25 mouse cellular contexts compared by ENCODE assay signal in genomic region chr1:62518621-62519213, GRCm38 (mm10).
DNase-seq lines count a peak whose midpoint lies in the region; ATAC-seq and TF ChIP-seq lines count a peak whose summit lies in the region.
"Had no signal": no experiment of that assay in that cellular context is flagged by ENCODE, and none has a peak within 500 bp of the region (broad histone marks: within the 10 kb centered on the region; RNA-seq: fewer than 3 reads in every experiment).

No protein-coding gene starts in this region.

- H3K4me2 ChIP-seq in hindbrain, embryonic 16.5 days (ENCODE audit: low read length): no peak overlapping the region
- H3K4me2 ChIP-seq in midbrain, embryonic 16.5 days (ENCODE audit: low read length): no peak overlapping the region
- H3K4me2 ChIP-seq in midbrain, postnatal 0 days (ENCODE audit: low read depth, low read length, poor library complexity, severe bottlenecking): no peak overlapping the region
- no peak overlapping the region for H3K4me2 ChIP-seq in forebrain, embryonic 16.5 days (ENCODE audit: low read length)
- H3K4me2 ChIP-seq: heart, embryonic 12.5 days; limb, embryonic 15.5 days; liver, embryonic 13.5 days; stomach, embryonic 15.5 days had no signal

- H3K36me3 ChIP-seq in hindbrain, embryonic 10.5 days: no peaks in the 10 kb centered on the region
- no peaks in the 10 kb centered on the region for H3K36me3 ChIP-seq in hindbrain, embryonic 16.5 days (ENCODE audit: control insufficient read depth, insufficient read depth, low read length)
- H3K36me3 ChIP-seq in midbrain, embryonic 16.5 days (ENCODE audit: control insufficient read depth, insufficient read depth, low read length): no peaks in the 10 kb centered on the region
- H3K36me3 ChIP-seq in midbrain, postnatal 0 days (ENCODE audit: insufficient read depth, low read length): no peaks in the 10 kb centered on the region
- no peaks in the 10 kb centered on the region for H3K36me3 ChIP-seq in forebrain, embryonic 16.5 days (ENCODE audit: control insufficient read depth, insufficient read depth)
- H3K36me3 ChIP-seq: heart, embryonic 12.5 days; limb, embryonic 10.5 days; limb, embryonic 15.5 days; liver, embryonic 13.5 days; stomach, embryonic 15.5 days had no signal

- no peaks in the 10 kb centered on the region for H3K9me3 ChIP-seq in hindbrain, embryonic 10.5 days
- H3K9me3 ChIP-seq in hindbrain, embryonic 16.5 days (ENCODE audit: control insufficient read depth, low read length): no peaks in the 10 kb centered on the region
- H3K9me3 ChIP-seq in midbrain, embryonic 16.5 days (replicated peaks; ENCODE audit: control insufficient read depth, low read length, poor library complexity, severe bottlenecking): no peaks in the 10 kb centered on the region
- no peaks in the 10 kb centered on the region for H3K9me3 ChIP-seq in midbrain, postnatal 0 days (ENCODE audit: low read length)
- no peaks in the 10 kb centered on the region for H3K9me3 ChIP-seq in forebrain, embryonic 16.5 days (ENCODE audit: control insufficient read depth, low read length)
- H3K9me3 ChIP-seq: heart, embryonic 12.5 days; limb, embryonic 10.5 days; limb, embryonic 15.5 days; liver, embryonic 13.5 days; stomach, embryonic 15.5 days had no signal

- TF ChIP-seq CTCF in midbrain, postnatal 0 days (IDR thresholded peaks at IDR 0.05): no peak

- H3K4me3 ChIP-seq in hindbrain, embryonic 10.5 days: no peak overlapping the region
- H3K4me3 ChIP-seq in hindbrain, embryonic 16.5 days (ENCODE audit: low read length): no peak overlapping the region
- no peak overlapping the region for H3K4me3 ChIP-seq in midbrain, embryonic 16.5 days (ENCODE audit: low read depth, low read length)
- no peak overlapping the region for H3K4me3 ChIP-seq in midbrain, postnatal 0 days (ENCODE audit: low read depth, low read length)
- H3K4me3 ChIP-seq in forebrain, embryonic 16.5 days (replicated peaks; ENCODE audit: low read length): no peak overlapping the region
- H3K4me3 ChIP-seq: gastrocnemius, adult 2 months; heart, adult 2 months; heart, embryonic 12.5 days; limb, embryonic 10.5 days; limb, embryonic 15.5 days; liver, embryonic 13.5 days; stomach, embryonic 15.5 days had no signal

- no peak for DNase-seq in hindbrain, embryonic 10.5 days (ENCODE audit: low spot score)
- DNase-seq in midbrain, postnatal 0 days (ENCODE audit: low spot score): no peak
- no peak for DNase-seq in lung, postnatal 36 days
- DNase-seq: adrenal gland, postnatal 25 days; B cell, adult 2 months; cerebellum, adult 18-20 months; cerebellum, postnatal 10 days; gastrocnemius, adult 2 months; heart, adult 2 months; heart, postnatal 4 days; kidney, adult 11 months; kidney, postnatal 14 days; layer of hippocampus, adult 9-11 months; liver, embryonic 13.5 days; lung, adult 2 months; lung, postnatal 10 days; right cerebral cortex, postnatal 25 days had no signal

- ATAC-seq in hindbrain, embryonic 16.5 days: no peak
- no peak for ATAC-seq in midbrain, embryonic 16.5 days
- ATAC-seq in midbrain, postnatal 0 days (ENCODE audit: low FRiP score): no peak
- peak; percentile 82 for ATAC-seq in forebrain, embryonic 16.5 days
- ATAC-seq: inflammation-experienced regulatory T-cells, adult 6 months had no signal

- H3K9ac ChIP-seq in hindbrain, embryonic 16.5 days (ENCODE audit: low read depth, low read length): no peak overlapping the region
- H3K9ac ChIP-seq in midbrain, embryonic 16.5 days (ENCODE audit: low read depth, low read length): no peak overlapping the region
- no peak overlapping the region for H3K9ac ChIP-seq in midbrain, postnatal 0 days (replicated peaks; ENCODE audit: low read length, poor library complexity, severe bottlenecking)
- H3K9ac ChIP-seq in forebrain, embryonic 16.5 days (replicated peaks; ENCODE audit: low read depth, low read length): no peak overlapping the region
- H3K9ac ChIP-seq: heart, embryonic 12.5 days; limb, embryonic 15.5 days; liver, embryonic 13.5 days; stomach, embryonic 15.5 days had no signal

- H3K4me1 ChIP-seq in hindbrain, embryonic 10.5 days (replicated peaks): no peaks in the 10 kb centered on the region; the same call in 1 of the 2 replicates
- no peaks in the 10 kb centered on the region for H3K4me1 ChIP-seq in hindbrain, embryonic 16.5 days (ENCODE audit: control insufficient read depth, insufficient read depth, low read depth, low read length)
- H3K4me1 ChIP-seq in midbrain, embryonic 16.5 days (ENCODE audit: control insufficient read depth, insufficient read depth, low read length): peaks cover 5% of the 10 kb centered on the region
- H3K4me1 ChIP-seq in midbrain, postnatal 0 days (ENCODE audit: insufficient read depth, low read length): no peaks in the 10 kb centered on the region
- H3K4me1 ChIP-seq in forebrain, embryonic 16.5 days (replicated peaks; ENCODE audit: control insufficient read depth, insufficient read depth, low read length): 0 out of 2 replicates have a peak, but pooled peaks cover 2% of the 10 kb centered on the region
- H3K4me1 ChIP-seq: limb, embryonic 15.5 days; liver, embryonic 13.5 days; stomach, embryonic 15.5 days had no signal

- H3K27ac ChIP-seq in hindbrain, embryonic 10.5 days: 0 out of 2 replicates have a peak overlapping the region, but pooled peaks have one; percentile 6
- H3K27ac ChIP-seq in hindbrain, embryonic 16.5 days (ENCODE audit: low read depth, low read length): no peak overlapping the region; the same call in 1 of the 2 replicates
- H3K27ac ChIP-seq in midbrain, embryonic 16.5 days (ENCODE audit: low read length): 0 out of 2 replicates have a peak overlapping the region, but pooled peaks have one; percentile 28
- no peak overlapping the region for H3K27ac ChIP-seq in midbrain, postnatal 0 days (ENCODE audit: low read depth, low read length)
- no peak overlapping the region for H3K27ac ChIP-seq in forebrain, embryonic 16.5 days (ENCODE audit: low read length)
- H3K27ac ChIP-seq: gastrocnemius, adult 2 months; heart, adult 2 months; limb, embryonic 10.5 days; limb, embryonic 15.5 days; liver, embryonic 13.5 days; stomach, embryonic 15.5 days had no signal

- H3K27me3 ChIP-seq in hindbrain, embryonic 10.5 days (ENCODE audit: insufficient read depth, poor library complexity, severe bottlenecking): no peaks in the 10 kb centered on the region
- H3K27me3 ChIP-seq in hindbrain, embryonic 16.5 days (replicated peaks; ENCODE audit: control insufficient read depth, insufficient read depth, low read length): no peaks in the 10 kb centered on the region
- no peaks in the 10 kb centered on the region for H3K27me3 ChIP-seq in midbrain, embryonic 16.5 days (ENCODE audit: control insufficient read depth, insufficient read depth, low read depth, low read length)
- no peaks in the 10 kb centered on the region for H3K27me3 ChIP-seq in midbrain, postnatal 0 days (ENCODE audit: insufficient read depth, low read length)
- peaks cover 2% of the 10 kb centered on the region; the same call in 1 of the 2 replicates for H3K27me3 ChIP-seq in forebrain, embryonic 16.5 days (replicated peaks; ENCODE audit: control insufficient read depth, insufficient read depth, low read length)
- H3K27me3 ChIP-seq: heart, embryonic 12.5 days; limb, embryonic 15.5 days; liver, embryonic 13.5 days; stomach, embryonic 15.5 days had no signal

- WGBS in hindbrain, embryonic 10.5 days: 85% methylated on average over 2 of the region's 2 CpGs
- 74% methylated on average over 2 of the region's 2 CpGs for WGBS in hindbrain, embryonic 16.5 days
- WGBS in midbrain, embryonic 16.5 days: 60% methylated on average over 2 of the region's 2 CpGs
- 64% methylated on average over 2 of the region's 2 CpGs for WGBS in midbrain, postnatal 0 days
- 25% methylated on average over 2 of the region's 2 CpGs for WGBS in forebrain, embryonic 16.5 days

Comparison
In these comparisons a context has a peak if more than half of its experiments do, and no peak if none do; other contexts are left out.
1. H3K27ac ChIP-seq: peak in hindbrain, embryonic 10.5 days (single experiment) and midbrain, embryonic 16.5 days (single experiment); none in hindbrain, embryonic 16.5 days (single experiment), midbrain, postnatal 0 days (single experiment) and forebrain, embryonic 16.5 days (single experiment).